Mouse (Mus musculus): ENCODE measurements around the gene Kif22.
"Not testable (repeated sequence)": the region's sequence is repeated elsewhere in the genome, so short reads cannot be mapped to it uniquely, and the experiment has no call there.

Gene Kif22

GRCm38 (mm10) chr7:127041851-127042672, at the start of gene Kif22:
TSS of gene Kif22 (minus strand) at chr7:127042471.
- DNase-seq (ENCODE audit: extremely low spot score) = peak; percentile 87

DNA sequence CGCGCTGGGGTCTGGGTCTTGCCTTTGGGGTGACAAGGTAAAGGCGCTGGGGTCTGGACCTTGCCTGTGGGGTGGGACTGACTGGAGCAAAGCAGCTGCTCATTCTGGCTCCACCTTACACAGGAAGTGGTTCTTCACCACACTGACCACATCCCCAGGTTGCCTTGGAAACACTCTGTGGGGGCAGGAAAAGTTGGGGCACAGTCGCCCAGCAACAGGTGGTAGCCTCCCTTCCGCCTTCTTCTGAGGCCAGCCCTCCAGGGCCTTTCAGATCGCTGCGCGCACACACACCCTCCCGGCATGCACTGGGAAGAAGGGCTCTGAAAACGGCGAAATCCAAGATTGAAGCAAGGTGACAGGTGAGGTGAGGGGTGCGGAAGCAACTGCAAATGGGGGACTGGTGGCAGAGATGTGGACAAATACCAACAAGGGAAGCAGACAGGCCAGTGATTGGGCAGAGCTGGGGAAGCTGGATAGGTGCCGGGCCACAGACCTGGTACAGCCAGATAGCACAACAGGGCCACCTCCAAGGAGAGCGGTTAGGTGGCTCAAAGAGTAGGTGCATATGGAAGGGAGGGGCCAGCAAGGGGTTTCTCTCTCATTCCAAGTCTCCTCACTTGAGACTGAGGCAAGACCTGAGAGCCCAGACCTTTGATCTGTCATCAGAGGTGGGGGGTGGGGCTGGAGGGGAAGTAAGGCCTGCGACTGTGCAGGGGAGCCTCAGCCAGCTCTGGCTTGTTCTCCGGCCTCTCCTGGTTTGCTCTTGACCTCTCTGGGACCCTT, 49.0 kb upstream of the Kif22 start, which contains the start of gene AI467606:
TSS of gene AI467606 (plus strand) at position 246 of the 783 bp plus-strand sequence.
- no peak for DNase-seq (ENCODE audit: extremely low spot score)

GRCm38 (mm10) chr7:127090154-127091113, 48.2 kb upstream of the Kif22 start:
- DNase-seq (ENCODE audit: extremely low spot score) = no peak

DNA sequence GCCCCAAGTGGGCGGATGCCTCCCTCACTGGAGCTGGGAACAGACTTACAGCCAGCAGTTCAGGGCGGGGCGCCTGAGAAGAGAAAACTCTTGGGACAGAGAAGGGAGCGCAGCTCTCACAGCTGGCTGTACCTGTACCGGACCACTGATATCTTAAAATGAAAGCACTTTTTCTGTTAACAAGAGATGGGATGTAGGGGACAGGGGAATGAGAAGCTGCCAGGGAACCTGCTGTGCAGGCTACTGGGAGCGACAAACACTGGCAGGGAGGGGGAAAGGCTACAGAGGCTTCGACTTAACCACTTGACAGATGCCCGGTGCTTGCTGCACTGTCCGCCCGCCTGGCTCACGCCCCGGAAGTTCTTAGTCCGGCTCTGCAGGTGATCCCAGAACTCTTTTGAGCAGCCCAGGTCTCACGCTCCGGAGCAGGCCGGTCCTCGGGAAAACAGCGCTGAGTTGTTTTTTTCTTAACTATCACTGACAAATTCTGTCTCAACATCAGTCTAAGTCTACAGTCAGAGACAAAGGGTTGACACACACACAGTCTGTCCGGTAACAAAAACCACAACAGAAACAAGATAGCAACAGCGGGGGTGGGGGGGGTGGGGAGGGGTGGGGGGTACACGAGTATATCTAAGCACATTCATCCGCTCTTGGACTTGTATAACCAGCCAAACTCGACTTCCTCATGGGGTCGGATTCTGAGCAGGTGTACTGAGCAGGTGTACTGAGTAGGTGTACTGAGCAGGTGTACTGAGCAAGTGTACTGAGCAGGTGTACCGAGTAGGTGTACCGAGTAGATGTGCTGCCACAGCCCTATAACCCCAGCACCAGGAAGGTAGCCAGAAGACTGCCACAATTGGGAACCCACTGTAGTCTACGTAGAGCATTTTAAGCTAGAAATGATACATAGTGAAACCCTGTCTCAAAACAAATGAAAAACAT, 46.9 kb upstream of the Kif22 start:
- no peak for DNase-seq (ENCODE audit: extremely low spot score)

GRCm38 (mm10) chr7:127088083-127088482, 45.8 kb upstream of the Kif22 start:
- no peak for DNase-seq (ENCODE audit: extremely low spot score)

- not testable (repeated sequence) for DNase-seq (ENCODE audit: extremely low spot score)
Observed at GRCm38 (mm10) chr7:127087278-127088010, 45.2 kb upstream of the Kif22 start, which contains the start of gene Zg16. TSS of gene Zg16 (minus strand) at chr7:127087328.

- not testable (repeated sequence) for DNase-seq (ENCODE audit: extremely low spot score)
Observed at GRCm38 (mm10) chr7:127085751-127086150, 43.5 kb upstream of the Kif22 start.

- no peak for DNase-seq (ENCODE audit: extremely low spot score)
Observed at GRCm38 (mm10) chr7:127084794-127085193, 42.5 kb upstream of the Kif22 start.

- no peak for DNase-seq (ENCODE audit: extremely low spot score)
Observed at GRCm38 (mm10) chr7:127083689-127084088, 41.4 kb upstream of the Kif22 start.

DNA sequence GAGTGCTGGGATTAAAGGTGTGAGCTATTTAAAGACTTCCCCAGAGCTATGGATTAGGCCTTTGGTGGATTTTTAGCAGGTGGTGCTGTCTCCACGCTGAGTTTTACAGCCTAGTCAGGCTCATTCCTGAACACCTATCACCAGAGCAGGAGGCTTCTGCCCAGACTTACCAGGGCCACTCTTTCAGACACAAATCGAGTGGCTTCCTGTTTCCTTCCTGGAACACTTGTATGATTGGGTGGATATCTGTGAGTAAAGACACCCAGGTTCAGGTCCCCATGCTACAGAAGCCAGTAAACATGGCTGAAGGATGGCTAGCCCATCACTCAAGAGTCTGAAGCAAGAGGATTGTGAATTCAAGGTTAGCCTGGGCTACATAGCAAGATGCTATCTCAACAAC, 40.7 kb upstream of the Kif22 start:
- no peak for DNase-seq (ENCODE audit: extremely low spot score)

- no peak for DNase-seq (ENCODE audit: extremely low spot score)
Observed at GRCm38 (mm10) chr7:127082271-127082670, 40.0 kb upstream of the Kif22 start.

DNA sequence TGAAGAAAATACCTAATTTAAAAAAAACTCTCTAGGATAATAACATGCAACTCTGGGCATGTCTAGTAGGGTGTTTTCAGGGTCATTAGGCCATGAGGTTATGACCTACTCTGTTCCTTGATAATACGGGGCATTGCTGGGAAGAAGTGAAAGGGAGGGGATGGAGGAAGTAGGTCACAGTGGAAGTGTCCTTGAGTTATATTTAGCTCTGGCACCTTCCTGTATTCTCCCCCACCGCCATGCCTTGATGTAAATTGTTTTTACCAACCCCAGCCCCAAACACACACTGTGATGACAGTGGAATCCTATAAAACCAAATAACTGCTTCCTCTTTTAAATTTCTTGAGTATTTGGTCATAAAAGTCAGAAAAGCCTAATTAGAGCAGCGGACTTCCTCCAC, 37.8 kb upstream of the Kif22 start:
- DNase-seq (ENCODE audit: extremely low spot score) = no peak

GRCm38 (mm10) chr7:127077692-127078091, 35.4 kb upstream of the Kif22 start:
- DNase-seq (ENCODE audit: extremely low spot score) = no peak

GRCm38 (mm10) chr7:127076188-127076587, 33.9 kb upstream of the Kif22 start:
- DNase-seq (ENCODE audit: extremely low spot score) = no peak

DNA sequence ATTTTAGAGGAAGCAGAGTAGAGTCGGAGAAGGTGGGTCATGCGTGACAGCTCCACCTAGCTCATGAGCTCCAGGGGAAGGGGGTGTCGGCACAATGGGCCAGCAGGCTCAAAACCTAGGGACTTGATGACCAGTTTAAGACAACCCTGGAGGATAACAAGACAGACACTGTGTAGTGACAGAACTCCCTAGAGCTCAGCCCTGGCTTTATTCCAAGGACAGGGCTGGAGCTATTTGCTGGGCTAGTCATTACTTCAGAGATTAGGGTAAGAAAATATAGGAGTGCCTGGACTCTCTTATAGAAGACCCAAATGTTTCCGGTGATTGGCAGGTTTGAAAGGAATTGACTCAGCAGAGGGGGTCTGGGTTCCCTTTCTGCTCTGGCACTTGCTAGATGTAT, 30.9 kb upstream of the Kif22 start:
- no peak for DNase-seq (ENCODE audit: extremely low spot score)

GRCm38 (mm10) chr7:127070871-127071413, 28.7 kb upstream of the Kif22 start:
- no peak for DNase-seq (ENCODE audit: extremely low spot score)

DNA sequence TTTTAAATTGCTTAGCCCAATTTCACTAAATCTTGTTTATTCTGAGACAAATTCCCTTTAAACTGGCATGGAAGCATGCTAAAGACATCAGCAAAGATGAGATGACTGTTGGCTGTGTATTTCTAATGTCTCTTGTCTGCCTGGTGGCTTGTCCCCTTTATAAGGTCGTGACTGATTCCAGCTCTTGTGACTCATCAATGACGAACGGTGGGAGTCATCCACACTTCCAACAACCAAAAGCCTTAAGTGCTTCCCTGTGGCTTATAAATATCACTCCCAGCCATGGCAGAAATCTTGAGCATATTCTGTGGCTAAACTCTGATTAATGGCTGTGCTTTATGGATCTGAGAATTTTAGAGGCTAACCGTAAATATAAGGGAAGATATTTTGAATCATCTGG, 24.0 kb upstream of the Kif22 start:
- DNase-seq (ENCODE audit: extremely low spot score) = no peak

GRCm38 (mm10) chr7:127065538-127065937, 23.3 kb upstream of the Kif22 start:
- no peak for DNase-seq (ENCODE audit: extremely low spot score)

GRCm38 (mm10) chr7:127055026-127055585, 12.8 kb upstream of the Kif22 start:
- DNase-seq (ENCODE audit: extremely low spot score) = no peak

All from embryo, embryonic 9.5 days (tissue).